Mouse (Mus musculus): ENCODE measurements around the gene Gm20431.

Gene Gm20431

DNA sequence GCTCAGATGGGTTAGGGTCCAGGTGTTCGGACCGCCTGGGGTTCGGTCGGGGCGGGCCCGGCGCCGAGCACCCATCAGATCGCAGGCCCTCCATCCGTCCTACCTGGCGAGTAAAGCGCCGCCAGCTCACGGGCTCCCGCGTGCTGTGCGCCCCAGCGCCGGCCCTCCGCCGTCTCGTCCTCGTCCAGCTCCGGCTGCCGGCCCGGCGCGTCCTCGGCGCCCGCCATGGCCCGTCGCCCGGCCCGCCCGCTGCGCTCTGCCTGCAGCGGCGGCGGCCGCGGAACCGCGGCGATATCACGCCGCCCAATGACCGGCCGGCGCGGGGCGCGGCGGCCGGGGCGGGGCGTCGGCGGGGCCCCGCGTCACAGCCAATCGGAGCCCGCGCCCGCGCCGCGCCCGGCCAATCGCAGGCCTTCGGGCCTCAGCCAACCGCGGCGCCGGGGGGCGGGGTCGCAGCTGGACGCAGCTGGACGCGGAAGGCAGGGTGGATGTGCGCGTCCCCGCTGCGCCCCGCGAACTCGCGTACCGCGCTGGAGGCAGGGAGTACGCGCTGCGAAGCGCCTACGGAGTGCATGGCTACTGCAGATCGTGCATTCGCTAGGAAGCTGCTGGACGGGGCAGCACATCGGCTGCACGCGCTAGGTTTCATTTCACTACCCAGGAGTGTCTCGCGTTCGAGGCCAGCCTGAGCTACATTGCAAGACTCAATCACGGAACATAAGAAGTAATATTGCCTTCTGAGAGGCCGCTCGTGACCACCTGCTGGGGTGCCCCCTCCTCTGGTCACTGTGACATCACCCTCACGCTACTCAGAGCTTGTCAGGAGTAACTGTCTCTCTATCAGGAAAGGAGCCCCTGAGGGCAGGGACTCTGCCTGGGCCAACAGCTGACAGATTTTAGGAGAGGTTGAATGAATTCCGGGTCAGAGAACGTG lies at the start of gene Gm20431:
Gm20431 (minus strand) TSS at position 227 of the 934 bp plus-strand sequence.
- DNase-seq (ENCODE audit: low read depth) = peak; percentile 94

DNA sequence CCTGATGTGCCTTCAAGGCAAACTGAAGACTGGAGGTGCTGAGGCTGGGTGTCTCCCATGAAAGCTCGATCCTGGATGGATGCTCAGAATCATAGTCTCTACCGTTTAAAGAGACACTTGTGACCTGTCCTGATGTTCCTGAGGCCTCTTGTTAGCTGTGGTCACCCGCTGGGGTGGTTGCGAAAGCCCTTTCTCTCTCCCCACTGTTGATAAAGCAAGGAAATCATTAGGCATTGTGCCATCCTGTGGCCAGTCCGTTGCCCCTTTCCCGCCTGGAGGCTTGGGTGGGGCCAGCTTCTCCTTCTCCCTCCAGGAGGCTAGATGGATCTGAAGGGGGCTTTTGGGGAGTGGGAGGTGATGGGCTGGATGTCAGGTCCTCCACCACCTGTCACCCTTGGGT lies 49.3 kb upstream of the Gm20431 start:
- no peak for DNase-seq (ENCODE audit: low read depth)

DNA sequence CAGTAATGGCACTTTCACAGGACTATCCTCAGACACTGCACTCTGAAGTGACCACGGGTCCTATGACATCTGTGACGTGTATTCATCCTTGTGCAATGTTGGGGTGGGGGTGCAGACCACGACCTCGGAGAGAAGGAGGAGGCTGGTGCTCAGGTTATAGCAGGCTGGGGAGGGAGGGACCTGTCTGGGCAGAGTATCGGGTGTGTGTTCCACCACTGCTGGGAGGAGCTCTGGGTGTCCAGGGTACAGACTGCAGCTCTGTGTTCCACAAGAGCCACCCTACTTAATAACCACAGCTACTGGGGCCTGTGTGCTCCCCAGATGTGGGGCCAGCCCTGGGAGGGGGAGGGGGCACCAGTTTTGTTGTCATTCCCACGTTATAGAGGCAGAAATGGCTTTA lies 48.7 kb upstream of the Gm20431 start:
- no peak for DNase-seq (ENCODE audit: low read depth)

DNA sequence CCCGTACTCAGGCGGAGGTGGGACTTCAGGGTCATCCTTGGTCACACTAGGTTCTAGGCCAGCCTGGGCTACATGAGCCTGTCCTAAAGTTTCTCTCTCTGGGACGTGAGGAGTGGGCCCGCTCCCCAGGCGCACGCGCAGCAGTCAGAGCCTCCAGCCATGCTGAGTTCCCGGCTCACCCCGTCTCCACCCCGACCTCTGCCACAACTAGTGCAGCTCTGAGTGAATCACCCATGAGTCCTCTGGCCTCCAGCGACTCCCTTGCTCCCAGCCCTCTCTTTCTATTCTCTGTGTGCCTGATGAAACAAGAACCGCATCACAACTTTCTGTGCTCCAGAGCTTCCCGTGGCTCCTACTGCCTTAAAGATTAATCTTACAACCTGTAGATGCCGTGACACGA lies 47.1 kb upstream of the Gm20431 start:
- no peak for DNase-seq (ENCODE audit: low read depth)

DNA sequence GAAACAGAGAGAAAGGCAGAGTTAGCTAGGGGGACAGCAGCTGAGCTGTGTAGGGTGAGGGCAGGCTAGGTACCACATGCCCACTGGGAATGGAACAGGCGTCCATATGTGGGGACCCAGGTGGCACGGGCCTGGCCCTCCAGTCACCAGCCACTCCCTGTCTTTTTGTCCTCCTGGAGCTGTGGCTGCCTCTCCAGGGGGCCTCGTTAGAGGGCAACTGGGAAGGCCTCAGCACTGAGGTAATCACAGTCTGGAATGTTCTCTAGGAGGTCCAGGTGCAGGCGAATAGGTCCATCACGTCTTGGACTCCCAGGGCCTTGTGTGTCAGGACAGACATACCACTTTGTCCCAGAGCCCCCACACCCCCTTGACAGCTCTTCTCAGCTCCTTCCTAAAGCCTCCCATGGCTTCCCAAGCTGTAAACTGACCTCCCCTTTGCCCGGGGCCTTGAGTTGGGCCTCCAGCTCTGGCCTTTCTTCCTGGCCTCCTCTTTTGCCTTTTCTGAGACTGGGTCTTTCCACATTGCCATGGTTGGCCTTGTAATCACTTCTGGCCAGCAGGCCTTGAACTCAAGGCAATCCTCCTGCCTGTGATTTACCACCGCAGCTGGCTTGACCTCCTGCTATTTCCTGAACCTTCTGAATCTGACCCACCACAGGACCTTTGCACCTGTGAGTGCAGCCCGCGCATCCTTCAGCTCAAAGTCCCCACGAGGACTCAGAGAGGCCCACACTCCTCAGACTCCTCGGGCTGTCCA lies 45.1 kb upstream of the Gm20431 start:
- no peak for DNase-seq (ENCODE audit: low read depth)

DNA sequence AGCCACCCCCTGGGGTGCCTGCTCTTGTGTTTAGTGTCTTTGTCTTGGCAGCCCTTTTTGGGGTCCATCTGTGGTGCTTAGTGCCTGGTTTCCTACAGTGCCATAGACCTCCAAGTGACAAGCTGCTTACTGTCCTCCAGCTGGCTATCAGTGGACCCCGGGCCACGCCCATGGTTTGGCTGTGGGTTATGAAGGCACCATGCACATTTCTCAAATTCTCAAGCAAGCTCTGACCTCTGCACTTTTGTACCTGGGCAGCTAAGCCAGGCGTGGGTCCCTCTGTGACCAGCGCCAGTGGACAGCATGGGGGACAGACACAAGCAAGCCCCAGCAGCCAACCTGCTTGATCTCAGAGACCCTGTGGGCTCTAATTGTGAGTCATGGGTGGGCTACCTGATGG lies 43.1 kb upstream of the Gm20431 start:
- no peak for DNase-seq (ENCODE audit: low read depth)

DNA sequence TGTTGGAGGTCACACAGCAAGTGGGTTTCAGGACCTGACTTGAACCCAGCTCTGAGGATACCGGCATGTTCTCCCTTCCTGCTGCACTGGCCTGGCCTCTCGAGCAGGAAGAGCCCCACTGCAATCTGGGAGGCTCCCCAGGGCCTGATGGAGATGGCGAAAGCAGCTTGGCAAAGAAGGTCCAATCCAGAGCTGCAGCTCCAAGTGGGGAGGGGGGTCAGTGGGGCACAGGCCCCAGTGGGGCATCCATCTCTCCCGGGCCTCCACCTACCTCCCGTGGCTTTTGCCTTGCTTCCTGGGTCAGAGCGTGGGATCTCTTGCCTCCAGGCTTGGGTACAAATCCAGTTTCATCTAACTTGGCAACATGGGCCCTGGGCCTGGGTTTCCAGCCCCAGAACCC lies 40.8 kb upstream of the Gm20431 start:
- no peak for DNase-seq (ENCODE audit: low read depth)

DNA sequence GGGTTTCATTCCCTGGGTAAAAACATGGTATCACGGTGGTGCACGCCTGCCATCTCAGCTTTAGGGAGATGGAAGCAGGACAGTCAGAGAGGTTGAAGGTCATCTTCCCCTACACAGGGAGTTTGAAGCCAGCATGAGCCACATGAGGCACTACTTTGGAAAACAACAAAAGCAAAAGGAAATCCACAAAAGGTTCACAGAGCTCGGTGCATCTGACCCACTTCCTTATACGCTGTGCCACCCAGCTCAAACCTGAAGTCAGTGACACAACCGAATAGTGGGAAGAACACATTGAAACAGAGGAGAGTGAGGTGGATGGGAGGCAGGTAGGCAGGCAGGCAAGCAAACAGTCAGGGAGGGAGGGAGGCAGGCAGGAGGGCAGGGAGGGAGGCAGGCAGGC lies 40.2 kb upstream of the Gm20431 start:
- peak; percentile 55 for DNase-seq (ENCODE audit: low read depth)

DNA sequence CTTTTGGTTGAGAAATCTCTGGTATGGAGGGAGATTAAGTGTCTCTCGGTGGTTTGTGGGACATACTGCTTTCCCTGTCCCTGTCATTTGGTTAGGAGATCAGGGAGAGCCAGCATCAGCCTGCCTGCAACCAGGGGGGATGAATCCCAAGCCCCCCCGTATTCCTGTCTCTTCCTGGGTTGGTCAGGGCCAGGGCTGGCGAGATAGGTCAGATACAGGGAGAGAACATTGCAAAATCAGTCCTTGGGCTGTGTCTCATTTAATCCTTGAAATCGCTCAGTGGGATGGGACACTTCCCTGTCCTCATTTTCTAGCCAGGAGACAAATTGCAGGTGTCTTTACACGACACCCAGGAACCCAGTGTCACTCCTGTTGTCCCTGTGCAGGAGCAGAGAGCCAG lies 38.7 kb upstream of the Gm20431 start:
- DNase-seq (ENCODE audit: low read depth) = no peak

DNA sequence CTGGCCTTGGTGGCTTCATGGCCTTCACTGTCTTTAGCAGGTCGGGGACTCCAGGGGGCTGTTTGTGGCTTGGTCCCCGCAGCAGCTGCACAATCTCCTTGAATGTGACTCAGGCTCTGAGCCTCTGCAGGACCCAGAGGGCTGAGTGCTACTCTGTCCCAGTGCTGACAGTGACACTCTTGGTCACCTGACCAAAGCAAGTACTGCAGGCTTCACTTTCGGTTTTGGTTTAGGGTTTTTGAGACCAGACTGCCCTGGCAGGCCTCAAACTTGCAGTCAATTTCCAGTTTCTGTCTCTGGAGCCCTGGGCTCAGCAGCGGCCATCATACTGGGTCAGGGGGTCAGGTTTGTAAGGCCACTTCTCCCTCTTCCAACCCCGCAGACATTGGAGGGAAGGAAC lies 36.6 kb upstream of the Gm20431 start:
- DNase-seq (ENCODE audit: low read depth) = peak; percentile 92

DNA sequence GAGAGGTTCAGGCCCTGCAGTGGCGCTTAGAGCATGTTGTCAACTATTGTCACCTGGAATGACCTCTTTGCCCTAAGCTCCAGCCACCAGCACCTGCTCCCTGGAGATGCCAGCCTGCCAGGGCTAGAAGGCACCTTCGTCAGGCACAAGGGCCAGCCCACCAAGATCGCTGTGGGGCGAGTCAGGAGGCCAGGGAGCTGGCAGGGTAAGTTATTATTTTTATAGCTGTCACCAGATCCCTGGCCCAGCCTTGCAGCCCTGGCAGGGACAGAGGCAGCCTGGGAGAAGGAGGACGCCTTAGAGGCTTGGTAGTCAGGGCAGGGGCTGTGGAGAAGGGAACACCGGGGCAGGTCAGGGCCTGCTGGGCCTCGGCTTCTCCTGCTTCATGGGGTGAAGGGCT lies 34.8 kb upstream of the Gm20431 start:
- DNase-seq (ENCODE audit: low read depth) = no peak

DNA sequence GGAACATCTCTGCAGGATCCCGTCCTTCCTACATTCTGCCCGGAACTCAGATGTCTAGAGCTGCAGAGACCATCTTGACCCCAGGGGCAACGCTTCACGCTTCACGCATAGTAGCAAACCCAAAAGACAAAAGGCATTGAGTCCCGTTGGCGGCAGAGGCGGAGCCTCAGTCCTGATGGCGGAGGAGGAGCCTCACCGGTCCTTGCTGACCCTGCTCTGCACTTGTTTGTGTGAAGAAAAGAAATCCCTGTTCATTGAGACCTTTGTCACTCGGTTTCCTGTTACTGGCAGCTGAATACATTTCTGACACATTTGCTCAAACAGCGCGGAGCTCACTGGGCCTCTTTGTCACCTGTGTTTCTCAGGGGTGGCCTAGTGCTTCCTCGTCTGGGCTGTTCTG lies 34.2 kb upstream of the Gm20431 start:
- no peak for DNase-seq (ENCODE audit: low read depth)

DNA sequence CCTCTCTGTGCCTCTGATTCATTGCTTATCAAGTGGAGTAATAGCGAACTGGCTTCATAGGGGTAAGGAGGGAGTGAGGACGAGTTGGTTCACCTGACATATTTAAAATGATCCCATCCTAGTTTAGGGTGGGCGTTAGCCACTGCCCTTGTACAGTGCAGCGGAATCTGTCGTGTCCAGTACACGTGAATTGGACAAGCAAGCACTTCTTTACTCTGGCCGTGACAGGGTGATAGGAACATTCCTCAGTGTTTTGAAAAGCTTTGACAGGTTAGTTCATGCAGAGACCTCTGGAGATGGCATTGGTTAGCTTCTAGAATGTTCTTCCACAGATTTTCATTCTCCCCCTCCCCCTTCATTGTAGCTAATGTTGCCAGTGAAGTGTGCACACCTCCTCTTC lies 33.7 kb upstream of the Gm20431 start:
- no peak for DNase-seq (ENCODE audit: low read depth)

DNA sequence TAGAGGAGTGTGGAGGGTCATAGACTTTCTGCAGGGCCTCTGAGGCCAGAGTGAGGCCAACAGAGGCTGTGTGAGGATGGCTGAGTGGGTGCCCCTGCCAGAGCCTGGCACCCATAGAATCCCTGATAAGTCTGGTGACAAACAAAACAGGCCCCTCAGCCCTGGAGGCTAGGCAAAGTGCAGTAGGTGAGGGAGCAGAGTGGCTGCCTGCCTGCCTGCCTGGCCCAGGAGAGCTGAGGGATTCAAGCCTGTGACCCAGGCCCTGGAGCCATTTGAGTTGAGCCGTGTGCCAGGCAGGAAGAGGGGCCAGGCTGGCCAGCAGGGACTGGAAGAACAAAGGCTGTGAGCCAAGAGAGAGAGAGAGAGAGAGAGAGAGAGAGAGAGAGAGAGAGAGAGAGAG lies 32.9 kb upstream of the Gm20431 start:
- DNase-seq (ENCODE audit: low read depth) = no peak

DNA sequence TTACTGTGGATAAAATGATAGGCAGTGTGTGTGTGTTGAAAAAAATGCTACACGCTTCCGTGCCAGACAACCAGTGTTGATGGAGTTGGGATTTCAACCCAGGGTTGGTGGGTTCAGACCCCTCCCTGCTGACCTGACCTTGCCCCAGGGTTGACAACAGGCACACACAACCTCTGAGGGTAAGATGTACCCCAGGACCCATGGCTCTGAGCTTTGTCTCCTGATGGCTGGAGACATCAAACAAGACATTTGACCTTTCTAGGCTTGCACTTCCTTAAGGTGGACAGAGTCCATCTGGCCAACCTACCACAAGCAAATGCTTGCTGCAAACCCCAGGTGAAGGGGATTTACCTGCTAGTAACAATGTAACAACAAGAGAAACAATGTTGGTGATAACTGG lies 32.2 kb upstream of the Gm20431 start:
- no peak for DNase-seq (ENCODE audit: low read depth)

DNA sequence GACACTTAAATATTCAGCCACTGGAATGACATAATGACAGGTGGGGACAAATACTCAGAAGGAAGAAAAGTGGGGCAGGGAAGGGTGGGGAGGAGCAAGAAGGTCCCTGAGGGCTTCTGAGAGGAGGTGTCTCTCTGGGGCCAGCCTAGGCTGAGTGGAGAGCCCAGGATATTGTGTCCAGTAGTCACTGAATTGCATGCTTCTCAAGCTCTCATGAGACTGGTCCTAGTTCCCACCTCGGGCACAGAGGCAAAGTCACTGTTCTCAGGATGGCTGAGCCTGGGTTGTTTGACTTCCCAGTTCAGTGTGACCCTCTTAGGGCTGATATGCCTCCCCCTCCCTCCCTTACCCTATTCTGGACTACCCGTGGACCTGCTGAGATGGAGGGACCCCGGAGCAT lies 31.5 kb upstream of the Gm20431 start:
- DNase-seq (ENCODE audit: low read depth) = no peak

DNA sequence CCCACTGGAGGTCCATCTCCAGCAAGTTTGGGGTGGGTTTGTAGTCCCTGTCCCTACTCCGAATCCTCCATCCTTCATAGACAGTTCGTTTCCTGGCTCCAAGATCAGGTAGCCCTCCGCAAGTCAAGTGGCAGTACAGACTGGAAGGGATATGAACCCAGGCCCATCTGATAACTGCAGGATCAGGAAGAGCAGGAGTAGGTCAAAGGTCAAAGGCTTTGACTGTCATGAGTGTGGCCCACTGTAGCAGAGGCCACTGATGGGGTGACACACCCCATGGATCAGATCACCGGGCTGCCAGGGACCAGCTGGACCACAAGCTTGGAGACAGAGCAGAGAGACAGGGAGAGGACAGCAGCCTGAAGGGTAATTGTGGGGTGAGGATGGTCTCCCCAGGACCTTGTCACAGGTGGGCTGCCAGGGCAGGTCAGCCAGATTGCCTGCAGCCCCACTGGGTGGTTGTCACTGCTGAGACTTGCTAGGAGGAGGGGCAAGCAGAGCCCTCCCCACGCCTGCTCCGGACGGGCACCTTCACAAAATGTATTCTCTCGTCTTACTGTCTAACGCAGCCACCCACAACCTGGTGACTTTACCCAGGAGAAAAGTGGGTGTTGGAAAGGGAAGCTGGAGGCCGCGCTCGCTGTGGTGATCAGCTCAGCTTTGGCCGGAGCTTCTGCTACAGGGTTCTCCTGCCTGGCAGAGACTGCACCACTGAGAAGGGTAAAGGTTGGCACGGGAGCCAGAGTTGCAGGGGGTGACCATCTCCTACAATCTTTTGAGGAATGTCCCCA lies 30.8 kb upstream of the Gm20431 start:
- no peak for DNase-seq (ENCODE audit: low read depth)

DNA sequence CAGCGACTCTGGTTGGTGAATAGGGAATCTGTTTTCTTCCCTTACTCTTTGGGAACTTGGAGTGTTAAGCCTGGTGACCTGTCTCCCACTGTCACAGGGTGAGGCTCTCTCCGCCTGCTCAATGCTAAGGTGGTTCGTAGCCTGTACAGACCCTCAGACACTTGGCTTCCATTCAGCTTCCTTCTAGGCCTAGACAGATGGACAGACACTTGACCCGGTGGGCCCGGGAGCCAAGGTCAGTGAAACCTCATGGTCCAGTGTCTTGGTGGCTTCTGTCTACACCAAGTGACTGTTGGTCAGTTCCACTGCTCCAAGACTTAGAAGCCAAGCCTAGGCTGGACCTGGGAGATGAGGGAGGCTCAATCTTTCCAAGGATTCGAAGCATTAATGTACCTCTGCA lies 30.1 kb upstream of the Gm20431 start:
- DNase-seq (ENCODE audit: low read depth) = no peak

DNA sequence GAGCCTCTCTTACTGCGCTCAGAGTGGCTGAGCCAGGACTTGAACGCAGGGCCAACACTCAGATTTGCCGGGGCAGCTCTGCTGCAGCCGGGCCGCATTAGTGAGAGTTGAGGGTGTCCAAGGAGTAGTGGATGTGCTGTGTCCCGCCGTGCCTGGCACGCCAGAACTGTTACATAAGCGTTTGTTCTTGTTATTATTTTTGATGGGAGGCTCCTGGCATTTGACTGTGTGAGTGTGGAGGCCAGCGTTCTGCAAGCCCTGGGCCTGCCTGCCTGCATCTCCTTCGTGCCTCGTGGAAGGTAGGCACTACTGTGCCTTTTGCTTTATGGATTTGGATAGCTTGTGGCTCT lies 29.6 kb upstream of the Gm20431 start:
- DNase-seq (ENCODE audit: low read depth) = no peak

DNA sequence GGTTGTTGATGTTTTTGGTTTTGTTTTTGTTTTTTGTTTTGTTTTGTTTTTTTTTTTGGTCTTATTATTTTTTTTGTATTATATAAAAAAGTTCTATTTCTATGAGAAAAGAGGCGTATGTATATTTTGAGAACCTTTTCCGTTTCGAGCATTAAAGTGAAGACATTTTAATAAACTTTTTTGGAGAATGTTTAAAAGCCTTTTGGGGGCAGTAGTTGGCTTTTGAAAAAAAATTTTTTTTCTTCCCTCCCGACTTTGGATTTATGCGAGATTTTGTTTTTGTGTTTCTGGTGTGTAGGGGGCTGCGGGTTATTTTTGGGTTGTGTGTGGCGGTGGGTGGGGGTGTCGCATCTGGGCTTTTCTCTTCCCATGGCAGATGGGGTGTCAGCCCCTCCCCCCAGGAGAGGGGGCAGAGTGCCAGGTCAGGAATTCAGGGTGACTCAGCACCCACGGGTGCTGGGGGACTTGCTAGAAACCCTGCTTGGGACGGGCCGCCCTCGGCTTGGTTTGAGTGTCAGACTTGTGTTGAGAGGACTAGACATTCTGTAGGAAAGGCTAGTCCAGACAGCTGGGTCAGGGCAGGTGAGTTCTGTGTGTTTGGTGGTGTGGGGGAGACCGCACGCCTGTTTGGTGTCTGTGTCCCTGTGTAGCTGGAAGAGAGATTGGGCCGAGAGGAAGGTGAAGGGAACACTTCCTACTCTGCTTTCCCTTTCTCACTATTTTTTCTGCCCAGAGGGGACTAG lies 29.1 kb upstream of the Gm20431 start:
- DNase-seq (ENCODE audit: low read depth) = no peak

DNA sequence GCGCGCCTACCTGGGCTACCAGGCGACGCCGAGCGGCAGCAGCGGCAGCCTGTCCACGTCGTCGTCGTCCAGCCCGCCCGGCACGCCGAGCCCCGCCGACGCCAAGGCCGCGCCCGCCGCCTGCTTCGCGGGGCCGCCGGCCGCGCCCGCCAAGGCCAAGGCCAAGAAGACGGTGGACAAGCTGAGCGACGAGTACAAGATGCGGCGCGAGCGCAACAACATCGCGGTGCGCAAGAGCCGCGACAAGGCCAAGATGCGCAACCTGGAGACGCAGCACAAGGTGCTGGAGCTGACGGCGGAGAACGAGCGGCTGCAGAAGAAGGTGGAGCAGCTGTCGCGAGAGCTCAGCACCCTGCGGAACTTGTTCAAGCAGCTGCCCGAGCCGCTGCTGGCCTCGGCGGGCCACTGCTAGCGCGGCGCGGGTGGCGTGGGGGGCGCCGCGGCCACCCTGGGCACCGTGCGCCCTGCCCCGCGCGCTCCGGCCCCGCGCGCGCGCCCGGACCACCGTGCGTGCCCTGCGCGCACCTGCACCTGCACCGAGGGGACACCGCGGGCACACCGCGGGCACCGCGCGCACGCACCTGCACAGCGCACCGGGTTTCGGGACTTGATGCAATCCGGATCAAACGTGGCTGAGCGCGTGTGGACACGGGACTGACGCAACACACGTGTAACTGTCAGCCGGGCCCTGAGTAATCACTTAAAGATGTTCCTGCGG lies 28.4 kb upstream of the Gm20431 start, which contains the start of gene Tmem189:
Tmem189 (minus strand) TSS at position 322 of the 718 bp plus-strand sequence.
- DNase-seq (ENCODE audit: low read depth) = peak; percentile 86

Measured in induced T-regulatory cell, adult 2 months (primary cell).